Mouse (Mus musculus): ENCODE data around the gene Asns. TPM values are rescaled to one million over a fixed set of nuclear protein-coding genes. Genes with fewer than 3 reads are reported as not detected.
A peak's percentile ranks its signal among the peaks of the same experiment; 100 is the strongest.

Asns gene
- total RNA-seq (2014; rRNA removed) (1.0 and 4.7 TPM in 2 replicates), polyA plus RNA-seq (2012; rRNA removed) (1.5 and 2.3 TPM in 2 replicates)

DNA sequence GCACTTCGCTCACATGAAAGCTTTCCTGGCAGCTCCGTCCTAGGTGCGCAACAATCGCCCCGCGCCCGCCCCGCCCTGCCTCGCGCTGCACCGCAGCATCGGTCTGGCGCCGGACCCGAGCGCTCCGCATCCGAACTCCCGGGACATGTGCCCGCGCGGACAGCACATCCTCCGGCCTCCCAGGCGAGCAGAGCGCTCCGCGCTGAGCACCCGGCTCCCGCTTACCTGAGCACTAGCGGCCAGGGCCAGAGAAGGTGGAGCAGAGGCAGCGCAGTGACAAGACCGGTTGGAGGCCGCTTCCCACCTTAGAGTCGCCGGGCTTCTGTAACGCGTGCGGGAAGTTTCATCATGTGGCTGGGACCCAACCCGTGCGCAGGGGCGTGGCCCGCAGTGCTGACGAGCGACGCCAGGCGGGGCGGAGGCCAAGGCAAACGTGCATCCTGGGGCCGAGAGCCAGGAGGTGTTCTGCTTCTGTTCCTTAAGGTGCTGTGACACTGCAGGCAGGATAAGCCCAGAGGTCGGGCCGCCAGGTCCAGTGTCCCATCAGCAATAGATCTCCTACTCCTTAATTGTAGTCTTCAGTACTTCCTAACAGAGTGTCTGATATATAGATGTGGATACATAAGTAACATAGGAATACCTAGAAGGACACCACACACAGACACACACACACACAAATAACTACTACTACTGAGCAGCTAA lies at the start of gene Asns:
TSS of gene Asns (minus strand) at position 371 of the 702 bp plus-strand sequence.
- no peak for TF ChIP-seq POLR2A (IDR thresholded peaks at IDR 0.05; ENCODE audit: extremely low read depth, insufficient read depth, low read length)
- TF ChIP-seq CTCF (IDR thresholded peaks at IDR 0.05; ENCODE audit: low read depth, low read length) = peak; percentile 14; the same call in 1 of the 2 replicates
- Histone ChIP-seq H3K4me1 (ENCODE audit: control insufficient read depth, insufficient read depth, low read length) (peaks cover 2% of the 10 kb centered on the region), H3K27me3 (ENCODE audit: control insufficient read depth, insufficient read depth, low read length) (no peaks in the 10 kb centered on the region), H3K9ac (ENCODE audit: low read depth, low read length) (no peak within 1 kb of the TSS; the same call in 1 of the 2 replicates), H3K4me3 (ENCODE audit: insufficient read depth, low read depth, low read length) (peak within 1 kb of the TSS; percentile 55), H3K36me3 (ENCODE audit: control insufficient read depth, insufficient read depth, low read length) (no peaks in the 10 kb centered on the region), H3K27ac (replicated peaks; ENCODE audit: insufficient read depth, low read depth, low read length) (no peak within 1 kb of the TSS), H3K79me2 (ENCODE audit: control insufficient read depth, insufficient read depth, low read length) (no peaks in the 10 kb centered on the region)
- WGBS = 1% methylated on average over 51 of the region's 51 CpGs
- DNase-seq (ENCODE audit: extremely low read depth, low read depth, low spot score) = peak; percentile 23

DNA sequence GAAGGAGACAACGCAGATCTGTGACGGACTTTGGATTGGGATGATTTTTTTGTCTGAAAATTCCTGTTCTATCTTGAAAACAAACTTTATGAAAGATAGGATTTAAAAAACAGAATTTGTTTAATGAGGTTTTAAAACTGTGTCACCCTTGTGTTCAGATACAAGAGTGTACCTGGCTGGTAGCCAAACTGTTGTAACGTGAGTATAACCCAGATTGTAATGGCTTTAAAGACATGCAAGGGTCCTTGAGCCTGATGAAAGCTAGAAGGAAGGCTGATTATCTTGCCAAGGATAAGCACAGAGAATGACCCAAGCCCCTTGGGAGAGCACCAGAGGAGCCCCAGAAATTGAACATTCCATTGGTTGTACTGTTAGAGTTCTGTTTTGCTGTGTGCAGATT lies 48.7 kb upstream of the Asns start:
- H3K79me2 ChIP-seq (ENCODE audit: control insufficient read depth, insufficient read depth, low read length) = no peaks in the 10 kb centered on the region
- WGBS = 71% methylated on average over 3 of the region's 3 CpGs
- DNase-seq (ENCODE audit: extremely low read depth, low read depth, low spot score) = no peak
- H3K27ac ChIP-seq (replicated peaks; ENCODE audit: insufficient read depth, low read depth, low read length) = no peak overlapping the region
- H3K4me1 ChIP-seq (ENCODE audit: control insufficient read depth, insufficient read depth, low read length) = no peaks in the 10 kb centered on the region
- TF ChIP-seq POLR2A (IDR thresholded peaks at IDR 0.05; ENCODE audit: extremely low read depth, insufficient read depth, low read length) (no peak), CTCF (IDR thresholded peaks at IDR 0.05; ENCODE audit: low read depth, low read length) (no peak)
- no peaks in the 10 kb centered on the region for H3K27me3 ChIP-seq (ENCODE audit: control insufficient read depth, insufficient read depth, low read length)
- H3K36me3 ChIP-seq (ENCODE audit: control insufficient read depth, insufficient read depth, low read length) = no peaks in the 10 kb centered on the region
- H3K9ac ChIP-seq (ENCODE audit: low read depth, low read length) = no peak overlapping the region
- H3K4me3 ChIP-seq (ENCODE audit: insufficient read depth, low read depth, low read length) = no peak overlapping the region

DNA sequence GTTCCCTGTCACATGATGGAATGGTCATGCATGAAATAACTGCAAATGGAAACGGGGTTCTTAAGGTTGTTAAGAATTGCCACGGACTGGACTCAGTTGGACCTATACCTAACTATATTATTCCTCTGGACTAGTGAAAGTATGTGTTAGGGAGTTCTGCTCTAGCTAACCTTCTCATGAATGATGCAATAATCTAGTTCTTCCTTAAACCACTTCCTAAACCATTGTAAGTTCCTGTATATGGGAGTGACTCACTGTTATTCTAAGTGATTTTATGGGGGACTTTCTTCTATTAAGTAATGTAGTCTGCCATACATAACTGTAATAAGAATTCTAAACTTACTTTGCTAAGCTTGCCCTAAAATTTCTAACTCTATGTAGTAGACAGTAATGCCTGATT lies 44.8 kb upstream of the Asns start:
- Histone ChIP-seq H3K27me3 (ENCODE audit: control insufficient read depth, insufficient read depth, low read length) (no peaks in the 10 kb centered on the region), H3K36me3 (ENCODE audit: control insufficient read depth, insufficient read depth, low read length) (no peaks in the 10 kb centered on the region), H3K79me2 (ENCODE audit: control insufficient read depth, insufficient read depth, low read length) (no peaks in the 10 kb centered on the region), H3K4me1 (ENCODE audit: control insufficient read depth, insufficient read depth, low read length) (no peaks in the 10 kb centered on the region), H3K9ac (ENCODE audit: low read depth, low read length) (no peak overlapping the region), H3K27ac (replicated peaks; ENCODE audit: insufficient read depth, low read depth, low read length) (no peak overlapping the region), H3K4me3 (ENCODE audit: insufficient read depth, low read depth, low read length) (no peak overlapping the region)
- no peak for DNase-seq (ENCODE audit: extremely low read depth, low read depth, low spot score)
- TF ChIP-seq CTCF (IDR thresholded peaks at IDR 0.05; ENCODE audit: low read depth, low read length) = no peak
- no peak for TF ChIP-seq POLR2A (IDR thresholded peaks at IDR 0.05; ENCODE audit: extremely low read depth, insufficient read depth, low read length)
- WGBS = 92% methylated on average over 2 of the region's 2 CpGs

DNA sequence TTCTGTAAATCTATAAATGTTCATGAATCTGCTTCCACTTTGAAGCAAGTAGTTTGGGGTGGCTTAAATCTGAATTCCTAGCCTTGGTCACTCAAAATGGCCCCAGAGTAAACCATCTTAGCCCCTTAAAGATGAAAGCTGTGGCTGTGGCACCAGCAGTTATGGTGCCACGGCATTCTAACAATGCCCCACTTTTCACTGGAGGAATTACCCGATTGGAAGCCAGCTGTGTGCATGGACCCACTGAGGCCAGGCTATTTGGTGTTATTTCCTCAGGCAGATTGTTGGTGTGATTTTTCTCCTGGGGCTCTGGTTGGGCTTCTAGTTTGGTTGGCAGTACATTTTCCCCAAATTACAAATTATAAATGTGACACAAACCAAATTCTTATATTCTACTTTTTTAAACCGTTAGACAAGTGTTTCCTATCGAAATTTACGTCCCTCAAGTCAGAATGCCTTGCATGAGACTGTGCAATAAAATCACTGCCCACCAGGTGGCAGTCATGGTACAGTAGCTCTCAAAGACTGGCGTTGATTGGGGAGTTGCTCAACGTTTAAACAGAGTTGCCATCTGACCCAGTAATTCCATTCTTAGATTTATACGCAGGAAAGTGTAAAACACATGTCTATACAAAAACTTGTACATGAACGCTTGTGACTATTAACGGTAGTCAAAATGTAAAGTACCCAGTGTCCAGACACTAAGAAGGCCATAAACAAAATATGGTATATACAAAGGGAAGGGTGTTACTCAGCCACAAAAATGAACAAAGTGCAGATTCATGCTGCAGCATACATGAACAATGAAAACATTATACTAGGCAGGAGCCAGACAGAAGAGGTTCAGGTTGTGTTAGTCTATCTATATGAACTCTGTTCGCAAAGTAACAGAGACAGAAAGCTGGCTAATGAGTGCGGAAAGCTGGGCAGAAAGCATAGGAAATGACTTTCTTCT lies 40.0 kb upstream of the Asns start:
- no peaks in the 10 kb centered on the region for H3K4me1 ChIP-seq (ENCODE audit: control insufficient read depth, insufficient read depth, low read length)
- TF ChIP-seq POLR2A (IDR thresholded peaks at IDR 0.05; ENCODE audit: extremely low read depth, insufficient read depth, low read length) (no peak), CTCF (IDR thresholded peaks at IDR 0.05; ENCODE audit: low read depth, low read length) (peak; percentile 71)
- 27% methylated on average over 12 of the region's 12 CpGs for WGBS
- peak; percentile 80 for DNase-seq (ENCODE audit: extremely low read depth, low read depth, low spot score)
- no peak overlapping the region for H3K9ac ChIP-seq (ENCODE audit: low read depth, low read length)
- no peak overlapping the region for H3K27ac ChIP-seq (replicated peaks; ENCODE audit: insufficient read depth, low read depth, low read length)
- H3K79me2 ChIP-seq (ENCODE audit: control insufficient read depth, insufficient read depth, low read length) = no peaks in the 10 kb centered on the region
- H3K4me3 ChIP-seq (ENCODE audit: insufficient read depth, low read depth, low read length) = no peak overlapping the region
- H3K27me3 ChIP-seq (ENCODE audit: control insufficient read depth, insufficient read depth, low read length) = no peaks in the 10 kb centered on the region
- H3K36me3 ChIP-seq (ENCODE audit: control insufficient read depth, insufficient read depth, low read length) = no peaks in the 10 kb centered on the region

DNA sequence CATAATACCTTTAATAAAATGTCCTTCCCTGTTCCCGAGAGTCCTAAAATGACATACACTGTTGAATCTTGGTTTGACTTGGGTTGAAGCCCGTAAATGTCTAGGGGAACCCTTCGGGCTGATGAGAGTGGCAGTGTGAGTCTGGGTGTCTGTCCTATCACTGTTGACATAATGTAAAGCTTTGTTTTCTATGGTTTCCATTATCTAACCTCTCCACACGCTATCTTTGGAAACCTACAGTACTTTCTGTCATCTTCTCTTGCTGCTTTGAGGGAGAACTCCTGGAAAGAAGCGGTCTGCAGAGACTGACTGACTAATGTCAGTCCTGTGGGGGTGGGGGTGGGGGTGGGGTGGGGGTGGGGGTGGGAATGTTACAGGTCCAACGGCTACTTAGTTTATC lies 39.0 kb upstream of the Asns start:
- no peaks in the 10 kb centered on the region for H3K36me3 ChIP-seq (ENCODE audit: control insufficient read depth, insufficient read depth, low read length)
- no peak overlapping the region for H3K4me3 ChIP-seq (ENCODE audit: insufficient read depth, low read depth, low read length)
- H3K9ac ChIP-seq (ENCODE audit: low read depth, low read length) = no peak overlapping the region
- WGBS = 82% methylated on average over 6 of the region's 6 CpGs
- H3K27ac ChIP-seq (replicated peaks; ENCODE audit: insufficient read depth, low read depth, low read length) = no peak overlapping the region
- TF ChIP-seq POLR2A (IDR thresholded peaks at IDR 0.05; ENCODE audit: extremely low read depth, insufficient read depth, low read length) (no peak), CTCF (IDR thresholded peaks at IDR 0.05; ENCODE audit: low read depth, low read length) (no peak)
- no peak for DNase-seq (ENCODE audit: extremely low read depth, low read depth, low spot score)
- no peaks in the 10 kb centered on the region for H3K27me3 ChIP-seq (ENCODE audit: control insufficient read depth, insufficient read depth, low read length)
- H3K4me1 ChIP-seq (ENCODE audit: control insufficient read depth, insufficient read depth, low read length) = no peaks in the 10 kb centered on the region
- no peaks in the 10 kb centered on the region for H3K79me2 ChIP-seq (ENCODE audit: control insufficient read depth, insufficient read depth, low read length)
